Mouse (Mus musculus) kidney, adult 18-20 months (tissue): ENCODE measurements at regions not wholly inside any gene's neighbourhood (a gene's known extent, or its start where the extent isn't known, plus 50 kb on each side); places are given as distances from the start of the nearest gene placed in this dataset.
"Not testable (repeated sequence)": the region's sequence is repeated elsewhere in the genome, so short reads cannot be mapped to it uniquely, and the experiment has no call there.

Experiments
- DNase-seq: peaks from one replicate; pipeline ENCODE4 v3.0.0; 2021

DNA sequence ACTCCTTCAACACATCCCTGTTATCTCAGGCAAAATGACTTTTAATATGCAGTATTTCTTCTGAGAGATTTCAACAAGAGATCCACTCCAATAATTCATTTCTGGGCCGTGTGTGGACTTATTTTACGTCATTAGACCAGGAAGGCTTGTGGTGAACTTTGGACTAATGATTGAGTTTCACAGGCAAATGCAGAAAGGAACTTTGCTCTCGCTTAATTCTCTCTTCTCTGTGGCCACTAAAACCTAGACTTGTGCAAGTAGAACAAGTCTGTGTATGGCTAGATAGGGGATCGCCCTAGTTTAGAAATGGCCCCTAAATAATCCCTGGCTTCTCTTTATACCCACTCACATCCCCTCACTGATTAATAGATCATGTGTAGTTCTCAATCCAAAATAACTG, 50.6 kb upstream of the Ppp1r12a start:
- no peak for DNase-seq

DNA sequence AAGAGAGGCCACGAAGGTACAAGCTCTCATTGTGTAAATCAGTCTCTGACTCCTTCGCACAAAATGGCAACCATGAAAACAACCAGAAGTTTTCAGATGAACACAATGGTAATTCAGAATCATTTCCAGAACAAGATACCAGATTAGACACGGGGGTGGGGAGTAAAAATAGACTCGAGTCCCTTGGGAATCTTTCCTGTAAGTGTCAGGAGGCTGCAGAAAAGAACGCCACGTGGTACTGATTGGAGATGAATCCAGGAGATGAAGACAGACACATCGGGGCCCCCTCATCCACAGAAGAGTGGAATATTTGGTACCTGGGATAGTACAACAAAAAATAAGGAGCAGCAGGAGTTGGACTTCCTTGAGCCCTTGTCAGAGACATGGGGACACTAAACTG, 51.1 kb upstream of the Ppp1r12a start:
- no peak for DNase-seq

DNA sequence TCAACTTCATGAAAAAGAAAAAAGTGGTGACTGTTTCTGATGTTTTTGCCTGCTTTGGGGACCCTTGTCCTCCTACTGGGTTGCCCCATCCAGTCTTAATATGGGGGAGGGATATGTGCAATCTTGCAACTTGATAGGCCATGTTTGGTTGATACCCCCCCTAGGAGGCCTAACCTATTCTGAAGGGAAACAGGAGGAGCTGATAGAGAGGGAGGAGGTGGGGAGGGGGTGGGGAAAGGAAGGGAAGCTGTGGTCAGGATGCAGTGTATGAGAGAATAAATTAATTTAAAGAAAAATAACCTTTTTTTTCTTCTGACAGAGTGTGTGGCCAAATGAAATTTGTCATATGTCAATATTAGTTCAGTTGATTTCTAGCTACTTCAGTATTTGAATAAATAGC, 51.8 kb upstream of the Ppp1r12a start:
- no peak for DNase-seq

DNA sequence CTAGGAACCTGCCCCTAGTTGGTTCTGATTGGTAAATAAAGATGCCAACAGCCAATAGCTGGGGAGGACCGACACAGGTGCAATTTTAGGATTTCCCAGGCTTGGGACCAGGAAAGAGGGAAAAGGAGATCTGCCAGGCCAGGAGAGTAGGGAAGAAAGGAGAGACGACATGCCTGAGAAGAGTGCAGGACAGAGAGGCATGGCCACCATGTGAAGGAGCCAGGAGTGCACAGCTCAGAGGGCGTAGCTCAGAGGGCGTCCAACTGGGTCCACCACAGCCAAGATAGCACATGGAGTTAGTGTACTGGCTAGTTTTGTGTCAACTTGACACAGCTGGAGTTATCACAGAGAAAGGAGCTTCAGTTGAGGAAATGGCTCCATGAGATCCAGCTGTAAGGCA, 53.5 kb upstream of the Ppp1r12a start:
- not testable (repeated sequence) for DNase-seq

- DNase-seq: no peak
Observed at GRCm38 (mm10) chr10:108101521-108101920, 60.5 kb upstream of the Ppp1r12a start.

DNA sequence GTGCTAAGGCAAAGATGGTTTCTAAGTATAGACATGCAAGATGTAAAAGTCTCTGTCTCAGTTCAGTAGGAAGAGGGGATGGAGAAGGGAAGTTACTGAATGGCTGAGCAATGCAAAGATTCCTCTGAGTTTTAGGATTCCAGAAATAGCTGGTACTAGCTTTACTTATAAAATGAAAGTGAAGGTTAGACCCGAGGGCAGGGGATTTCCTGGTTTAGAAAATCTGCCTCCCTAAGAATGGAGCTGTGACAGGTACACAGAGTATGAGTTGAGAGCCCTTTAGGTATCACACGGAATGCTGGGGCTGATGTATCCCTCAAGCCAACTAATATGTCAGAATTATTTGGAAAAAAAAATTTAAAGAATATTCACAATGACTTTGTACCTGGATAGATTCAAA, 69.0 kb upstream of the Ppp1r12a start:
- DNase-seq: no peak

DNA sequence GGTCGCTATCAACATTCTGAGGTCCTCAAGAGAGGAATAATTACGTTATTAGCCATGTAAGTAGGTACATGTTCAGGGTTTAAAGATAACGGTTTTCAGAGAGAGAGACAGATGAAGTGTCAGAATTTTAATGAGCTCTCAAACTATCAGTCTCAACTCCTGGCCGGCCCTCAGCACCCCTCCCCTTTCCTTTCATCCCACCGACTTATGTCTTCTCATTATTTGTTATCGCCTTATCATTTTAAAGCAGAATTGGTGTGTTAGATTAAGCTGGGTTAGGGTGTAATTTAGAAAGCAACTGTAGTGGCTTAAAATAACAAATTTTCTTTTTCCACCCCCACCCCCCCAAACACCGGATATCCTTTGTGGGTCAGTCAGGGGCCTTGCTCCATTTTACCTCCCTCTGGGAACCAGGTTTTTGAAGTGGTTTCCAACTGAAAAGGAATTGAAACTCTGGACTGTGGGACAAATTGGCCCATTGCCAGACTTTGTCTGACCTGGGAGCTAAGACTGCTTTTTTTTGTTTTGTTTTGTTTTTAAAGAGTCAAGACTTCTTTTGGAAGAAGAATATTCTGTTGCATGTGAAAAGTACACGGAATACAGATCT, 72.5 kb upstream of the Ppp1r12a start:
- peak; percentile 15 for DNase-seq

- no peak for DNase-seq
Observed at GRCm38 (mm10) chr10:108088883-108089282, 73.1 kb upstream of the Ppp1r12a start.

GRCm38 (mm10) chr10:108088209-108088608, 73.8 kb upstream of the Ppp1r12a start:
- no peak for DNase-seq

- no peak for DNase-seq
Observed at GRCm38 (mm10) chr10:108083220-108083619, 78.8 kb upstream of the Ppp1r12a start.

DNA sequence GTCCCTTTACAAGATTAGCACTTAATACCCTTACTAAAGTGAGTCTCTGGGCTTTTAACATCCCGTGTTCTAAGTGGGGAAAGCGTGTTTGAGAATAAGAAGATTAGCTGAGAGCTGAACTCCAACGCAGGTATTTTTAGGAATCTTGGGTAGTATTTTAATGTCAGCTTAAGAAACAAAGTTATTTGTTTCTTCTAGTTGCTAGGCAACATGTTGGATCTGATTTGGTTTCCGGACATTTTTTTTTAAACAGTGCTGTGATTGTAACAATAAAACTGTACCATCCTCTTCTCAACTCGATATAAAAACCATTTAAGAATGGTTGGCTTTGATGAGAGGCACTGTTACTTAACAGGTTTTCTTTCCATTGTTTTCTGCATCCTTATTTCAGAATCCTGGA, 86.8 kb upstream of the Ppp1r12a start:
- DNase-seq: no peak

GRCm38 (mm10) chr10:108073828-108074227, 88.2 kb upstream of the Ppp1r12a start:
- no peak for DNase-seq

DNA sequence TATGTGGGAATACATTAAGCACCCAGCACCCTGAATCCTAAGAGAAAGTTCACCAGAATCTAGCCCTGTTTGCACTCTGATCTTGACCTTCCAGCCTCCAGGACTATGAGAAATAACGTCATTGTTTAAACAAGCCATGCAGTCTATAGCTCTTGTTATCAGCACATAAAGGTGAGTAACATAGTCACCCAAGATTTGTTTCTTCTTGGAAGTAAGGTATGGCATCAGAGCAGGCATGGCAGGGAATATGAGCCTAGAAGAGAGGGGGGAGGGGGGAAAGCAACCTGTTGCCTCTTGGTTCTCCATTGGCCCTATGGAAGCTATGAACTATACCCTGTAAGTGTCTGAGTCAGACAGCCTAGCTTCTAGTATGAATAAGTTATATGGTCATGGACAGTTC, 89.8 kb upstream of the Ppp1r12a start:
- no peak for DNase-seq

GRCm38 (mm10) chr10:108071424-108071823, 90.6 kb upstream of the Ppp1r12a start:
- no peak for DNase-seq

DNA sequence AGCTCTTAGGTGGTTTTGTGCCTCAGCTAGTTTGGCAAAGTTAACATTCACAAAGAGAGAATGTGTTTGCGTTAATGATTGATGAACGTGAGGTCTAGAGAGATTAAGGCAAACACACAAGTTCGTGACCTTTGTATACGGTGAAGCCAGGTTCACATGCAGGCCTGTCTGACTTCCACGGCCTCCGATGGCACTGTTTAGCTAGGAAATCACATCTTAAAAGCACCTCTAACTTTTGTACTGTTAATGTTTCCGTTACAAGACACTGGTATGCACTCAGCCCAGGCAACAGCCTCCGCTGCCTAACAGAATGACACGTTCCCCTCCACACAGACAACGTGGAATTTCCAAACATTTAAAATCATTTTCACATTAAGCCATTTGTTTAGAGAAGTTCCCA, 94.3 kb upstream of the Ppp1r12a start:
- peak; percentile 45 for DNase-seq

- DNase-seq: peak; percentile 53
Observed at GRCm38 (mm10) chr10:108066241-108066640, 95.8 kb upstream of the Ppp1r12a start.

DNA sequence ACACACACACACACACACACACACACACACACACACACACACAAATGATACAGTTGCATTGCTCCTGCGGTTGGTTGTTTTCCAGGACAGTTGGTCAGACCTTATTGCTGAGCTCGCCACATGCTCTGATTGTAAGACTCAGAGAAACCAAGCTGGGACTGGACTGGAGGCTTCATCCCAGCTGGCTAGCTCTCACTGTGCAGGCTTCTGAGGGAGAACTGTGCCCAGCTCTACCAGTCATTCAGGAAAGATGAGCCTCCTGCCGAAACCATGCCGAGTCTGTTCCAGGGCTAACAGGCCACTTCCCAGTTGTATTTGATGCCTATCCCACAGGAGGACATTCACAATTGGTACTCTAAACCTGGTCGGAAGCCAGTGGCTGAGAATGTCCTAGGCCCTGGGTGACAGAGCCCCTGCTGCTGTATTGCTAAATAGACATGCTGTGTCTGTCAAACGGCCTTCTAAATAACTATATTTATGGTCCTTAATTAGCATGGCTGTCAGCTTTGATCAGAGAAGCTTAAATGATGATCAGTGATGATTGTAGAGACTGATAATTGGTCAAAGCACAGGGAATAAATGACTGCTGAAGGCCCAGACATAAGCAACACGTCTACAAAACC, 100.1 kb upstream of the Ppp1r12a start:
- no peak for DNase-seq

DNA sequence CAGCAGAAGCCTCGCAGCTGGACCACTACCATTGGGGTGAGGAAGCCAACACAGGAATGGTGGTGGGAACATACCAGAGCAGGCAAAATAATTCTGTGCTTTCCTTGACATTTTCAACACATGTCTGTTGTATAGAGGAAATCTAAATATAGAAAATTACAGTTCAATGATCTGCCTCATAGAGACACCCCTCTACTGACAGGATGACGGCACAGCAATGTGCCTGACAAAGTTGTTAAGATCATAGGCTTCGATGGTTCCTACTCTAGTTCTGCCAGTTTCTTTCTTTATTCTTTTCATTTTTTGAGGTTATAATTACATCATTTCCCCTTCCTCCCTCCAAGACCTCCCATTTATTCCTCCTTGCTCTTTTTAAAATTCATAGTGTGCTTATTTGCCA, 101.4 kb upstream of the Ppp1r12a start:
- DNase-seq: no peak

- DNase-seq: no peak
Observed at GRCm38 (mm10) chr10:108051637-108052036, 110.4 kb upstream of the Ppp1r12a start.

DNA sequence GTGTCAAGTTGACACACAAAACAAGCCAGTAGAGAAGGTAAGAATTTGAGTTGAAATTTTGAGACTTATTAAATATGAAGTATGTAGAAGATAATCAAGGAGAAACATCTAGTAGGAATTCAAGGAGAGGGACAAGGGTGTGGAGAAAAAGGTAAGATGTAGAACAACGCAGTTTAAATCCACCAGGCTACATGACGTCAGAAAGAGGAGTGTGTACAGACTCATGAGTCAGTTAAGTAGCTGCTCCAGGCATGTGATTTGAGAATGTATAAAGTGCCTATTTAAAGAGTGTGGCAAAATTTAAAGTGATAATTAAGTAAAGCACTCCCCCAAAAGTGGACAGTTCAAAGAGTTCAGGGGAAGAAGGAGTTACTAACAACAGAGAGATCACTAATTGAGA, 113.6 kb upstream of the Ppp1r12a start:
- no peak for DNase-seq

DNA sequence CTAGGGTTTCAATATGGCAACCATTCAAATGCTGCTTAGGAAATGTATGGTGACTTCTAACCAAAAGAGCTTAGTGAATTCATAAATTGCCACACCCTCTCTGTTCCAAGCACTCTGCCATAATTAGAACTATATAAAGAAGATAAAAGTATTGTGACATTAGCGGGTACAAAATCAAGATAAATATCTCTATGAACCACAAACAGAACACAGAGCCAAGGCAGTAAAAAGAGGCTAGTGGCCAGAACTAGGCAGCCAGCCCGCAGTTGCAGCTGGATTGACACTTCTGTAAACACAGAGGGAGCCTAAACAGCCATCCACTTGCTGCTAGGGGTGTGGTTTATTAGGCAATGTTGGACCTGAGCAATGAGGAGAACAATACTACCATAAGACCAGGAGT, 118.5 kb upstream of the Ppp1r12a start:
- no peak for DNase-seq

GRCm38 (mm10) chr10:108040027-108040426, 122.0 kb upstream of the Ppp1r12a start:
- no peak for DNase-seq

DNA sequence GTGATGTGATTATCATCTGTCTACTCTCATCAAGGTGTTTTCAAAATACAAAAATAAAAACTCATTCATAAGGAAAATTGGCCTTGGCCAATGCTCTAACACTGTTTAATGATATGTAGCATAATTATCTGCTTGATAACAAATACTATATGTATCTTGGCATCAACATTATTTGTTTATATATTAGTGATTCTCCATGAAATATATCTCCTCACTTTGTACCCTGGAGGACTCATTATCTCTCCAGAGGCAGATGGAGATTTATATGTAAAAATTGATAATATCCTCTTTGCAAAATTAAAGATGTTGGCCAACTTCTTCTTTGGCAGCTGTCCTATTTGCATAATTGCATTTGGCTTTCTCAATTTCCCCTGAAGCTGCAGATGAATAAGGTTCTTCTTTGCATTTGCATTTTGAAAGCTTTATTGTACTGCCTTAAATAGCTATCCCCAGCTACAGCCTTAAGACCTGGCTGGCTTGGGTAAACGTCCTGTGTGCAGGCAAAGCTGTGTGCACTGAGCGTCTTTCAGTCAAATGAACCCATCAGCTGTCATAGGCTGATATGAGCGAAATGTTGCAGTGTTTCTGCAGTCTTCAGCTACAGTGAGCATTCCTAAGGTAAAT, 124.7 kb upstream of the Otogl start:
- DNase-seq: no peak

DNA sequence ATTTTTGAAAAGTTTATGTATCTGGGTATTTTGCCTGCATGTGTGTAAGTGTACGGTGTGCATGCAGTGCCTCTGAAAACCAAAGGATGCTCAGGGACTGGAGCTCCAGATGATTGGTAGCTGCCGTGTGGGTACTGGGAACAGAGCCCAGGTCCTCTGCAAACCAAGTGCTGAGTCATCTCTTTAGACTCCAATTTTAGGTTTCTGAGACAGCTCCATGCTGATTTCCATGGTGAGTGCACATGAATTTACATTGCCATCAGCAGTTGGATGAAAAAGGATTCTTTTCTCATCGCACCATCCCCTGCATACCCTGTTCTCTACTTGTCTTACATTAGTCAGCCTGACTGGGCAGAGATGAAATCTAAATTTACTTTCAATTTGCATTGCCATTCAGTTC, 122.1 kb upstream of the Otogl start:
- no peak for DNase-seq

GRCm38 (mm10) chr10:108033317-108033795, 121.4 kb upstream of the Otogl start:
- DNase-seq: no peak
